Mouse (Mus musculus): ENCODE results near the gene Slc5a3. TPM values are rescaled to one million over a fixed set of nuclear protein-coding genes. Genes with fewer than 3 reads are reported as not detected.

The Slc5a3 gene
- total and polyA plus RNA-seq, 3 experiments = 1.7 to 4.1 (median 2.2) TPM

- no peak overlapping the region for H3K4me3 ChIP-seq (replicated peaks in 1 of 3; ENCODE audit: low read depth in 2 of 3, low read length in 2 of 3, poor library complexity in 1 of 3)
- H3K27ac ChIP-seq (ENCODE audit: insufficient read depth, low read depth) = no peak overlapping the region
- H3K9ac ChIP-seq (ENCODE audit: insufficient read depth, low read depth) = no peak overlapping the region
- H3K27me3 ChIP-seq (replicated peaks) = no peaks in the 10 kb centered on the region
- in situ Hi-C loops (cut with MboI; ENCODE audit: low pct_ligation_motif_present, low pct_unique_long_range_greater_than_20kb, low sequenced_read_pairs) (no loop called here), dilution Hi-C loops (cut with MboI; ENCODE audit: extremely low pct_ligation_motif_present, extremely low pct_unique_long_range_greater_than_20kb, low sequenced_read_pairs) (no loop called here)
- no peak for TF ChIP-seq CTCF (conservative IDR thresholded peaks at IDR 0.05 in 1 of 2, IDR thresholded peaks at IDR 0.05 in 1 of 2; ENCODE audit: low read depth in 2 of 2, low read length in 2 of 2)
- TF ChIP-seq GABPA (IDR thresholded peaks at IDR 0.05; ENCODE audit: insufficient replicate concordance, low read depth, low read length) = no peak
- TF ChIP-seq HCFC1 (IDR thresholded peaks at IDR 0.05; ENCODE audit: low read depth, low read length) = no peak
- TF ChIP-seq USF2 (conservative IDR thresholded peaks at IDR 0.05; ENCODE audit: low read depth, low read length) = no peak
- TF ChIP-seq MAX (IDR thresholded peaks at IDR 0.05; ENCODE audit: low read length) = no peak
- TF ChIP-seq SMC3 (IDR thresholded peaks at IDR 0.05; ENCODE audit: low read depth, low read length) = no peak
- TF ChIP-seq MAZ (IDR thresholded peaks at IDR 0.05; ENCODE audit: low read depth, low read length) = no peak
- TF ChIP-seq ZC3H11A (IDR thresholded peaks at IDR 0.05; ENCODE audit: low read depth, low read length) = no peak
- no peak for TF ChIP-seq TBP (conservative IDR thresholded peaks at IDR 0.05; ENCODE audit: low read depth, low read length)
- no peak for TF ChIP-seq JUND (conservative IDR thresholded peaks at IDR 0.05; ENCODE audit: low read depth, low read length)
- no peak for TF ChIP-seq JUN (IDR thresholded peaks at IDR 0.05; ENCODE audit: insufficient read depth, low read depth, low read length)
- no peak for TF ChIP-seq CHD1 (IDR thresholded peaks at IDR 0.05; ENCODE audit: low read depth, low read length)
- no peak for TF ChIP-seq PAX5 (IDR thresholded peaks at IDR 0.05; ENCODE audit: low read length)
- no peak for TF ChIP-seq ELF1 (IDR thresholded peaks at IDR 0.05; ENCODE audit: low read depth, low read length)
- H3K79me2 ChIP-seq (replicated peaks; ENCODE audit: control insufficient read depth, extremely low read depth, insufficient read depth, poor library complexity, severe bottlenecking) = no peaks in the 10 kb centered on the region
- H3K4me1 ChIP-seq (ENCODE audit: control insufficient read depth in 1 of 2, insufficient read depth in 2 of 2) = peaks cover 0 to 8% of the 10 kb centered on the region in 2 experiments; a peak in 1 of 4 replicates
- peaks cover 2% of the 10 kb centered on the region for H3K9me3 ChIP-seq (replicated peaks; ENCODE audit: low read length)
- H3K36me3 ChIP-seq (replicated peaks in 1 of 2; ENCODE audit: control insufficient read depth in 1 of 2, insufficient read depth in 1 of 2, low read length in 1 of 2) = no peaks in the 10 kb centered on the region
- no peak overlapping the region for H3K4me2 ChIP-seq (ENCODE audit: insufficient read depth, low read depth, poor library complexity, severe bottlenecking)
- DNase-seq (ENCODE audit: extremely low read depth) = no peak
Measured at GRCm38 (mm10) chr16:92119013-92119515, 60.9 kb downstream of the Slc5a3 start.

- dilution Hi-C loops (cut with MboI; ENCODE audit: extremely low pct_ligation_motif_present, extremely low pct_unique_long_range_greater_than_20kb, low sequenced_read_pairs) (no loop called here), in situ Hi-C loops (cut with MboI; ENCODE audit: low pct_ligation_motif_present, low pct_unique_long_range_greater_than_20kb, low sequenced_read_pairs) (no loop called here)
- TF ChIP-seq SMC3 (IDR thresholded peaks at IDR 0.05; ENCODE audit: low read depth, low read length) = no peak
- TF ChIP-seq MAZ (IDR thresholded peaks at IDR 0.05; ENCODE audit: low read depth, low read length) = no peak
- TF ChIP-seq CTCF (conservative IDR thresholded peaks at IDR 0.05 in 1 of 2, IDR thresholded peaks at IDR 0.05 in 1 of 2; ENCODE audit: low read depth in 2 of 2, low read length in 2 of 2) = no peak
- TF ChIP-seq NELFE (IDR thresholded peaks at IDR 0.05; ENCODE audit: low read depth, low read length) = no peak
- H3K9ac ChIP-seq (ENCODE audit: insufficient read depth, low read depth) = no peak overlapping the region
- H3K79me2 ChIP-seq (replicated peaks; ENCODE audit: control insufficient read depth, extremely low read depth, insufficient read depth, poor library complexity, severe bottlenecking) = no peaks in the 10 kb centered on the region
- H3K36me3 ChIP-seq (replicated peaks in 1 of 2; ENCODE audit: control insufficient read depth in 1 of 2, insufficient read depth in 1 of 2, low read length in 1 of 2) = no peaks in the 10 kb centered on the region
- H3K4me1 ChIP-seq (ENCODE audit: control insufficient read depth in 1 of 2, insufficient read depth in 2 of 2) = peaks cover 0 to 8% of the 10 kb centered on the region in 2 experiments; a peak in 1 of 4 replicates
- no peak overlapping the region for H3K4me2 ChIP-seq (ENCODE audit: insufficient read depth, low read depth, poor library complexity, severe bottlenecking)
- no peak overlapping the region for H3K4me3 ChIP-seq (replicated peaks in 1 of 3; ENCODE audit: low read depth in 2 of 3, low read length in 2 of 3, poor library complexity in 1 of 3)
- DNase-seq (ENCODE audit: extremely low read depth) = no peak
- no peak overlapping the region for H3K27ac ChIP-seq (ENCODE audit: insufficient read depth, low read depth)
- H3K27me3 ChIP-seq (replicated peaks) = no peaks in the 10 kb centered on the region
- H3K9me3 ChIP-seq (replicated peaks; ENCODE audit: low read length) = peaks cover 10% of the 10 kb centered on the region
Measured at GRCm38 (mm10) chr16:92120899-92121531, 62.9 kb downstream of the Slc5a3 start.

Data from CH12.LX (cell line).